Mouse (Mus musculus) induced T-regulatory cell, adult 2 months (primary cell): ENCODE results near the gene 9330161L09Rik.
A peak's percentile ranks its signal among the peaks of the same experiment; 100 is the strongest.
"Not testable (repeated sequence)": the region's sequence is repeated elsewhere in the genome, so short reads cannot be mapped to it uniquely, and the experiment has no call there.

ENCODE experiments used
- DNase-seq: peaks from one replicate; pipeline ENCODE4 v3.0.0-alpha.2; 2012; ENCODE audit warnings: low read depth

9330161L09Rik gene

GRCm38 (mm10) chr12:103407720-103408119 lies at the start of gene 9330161L09Rik:
9330161L09Rik (minus strand) TSS chr12:103407820.
- DNase-seq, result no peak

DNA sequence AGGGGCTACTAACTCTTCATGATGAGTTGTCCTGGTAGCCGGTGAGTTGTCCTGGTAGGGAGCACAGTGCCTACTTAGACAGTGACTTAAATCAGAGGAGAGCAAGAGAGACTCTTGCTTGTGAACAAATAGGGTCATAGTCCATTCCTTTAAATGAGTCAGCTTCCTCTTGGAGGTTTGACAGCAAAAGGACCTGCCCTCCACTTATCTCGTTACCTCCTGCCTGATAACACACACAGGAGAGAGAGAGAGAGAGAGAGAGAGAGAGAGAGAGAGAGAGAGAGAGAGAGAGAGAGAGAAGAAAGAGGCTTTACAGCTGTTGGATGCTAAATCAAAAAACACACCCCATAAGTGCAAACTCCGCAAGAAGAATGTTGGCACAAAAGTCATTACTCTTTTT lies 49.5 kb upstream of the 9330161L09Rik start, which contains the start of gene Ifi27l2b:
Gene Ifi27l2b, minus strand, starts transcription at position 84 of the 400 bp plus-strand sequence.
- no peak for DNase-seq

- not testable (repeated sequence) for DNase-seq
Measured at GRCm38 (mm10) chr12:103456727-103457126, 49.1 kb upstream of the 9330161L09Rik start.

DNA sequence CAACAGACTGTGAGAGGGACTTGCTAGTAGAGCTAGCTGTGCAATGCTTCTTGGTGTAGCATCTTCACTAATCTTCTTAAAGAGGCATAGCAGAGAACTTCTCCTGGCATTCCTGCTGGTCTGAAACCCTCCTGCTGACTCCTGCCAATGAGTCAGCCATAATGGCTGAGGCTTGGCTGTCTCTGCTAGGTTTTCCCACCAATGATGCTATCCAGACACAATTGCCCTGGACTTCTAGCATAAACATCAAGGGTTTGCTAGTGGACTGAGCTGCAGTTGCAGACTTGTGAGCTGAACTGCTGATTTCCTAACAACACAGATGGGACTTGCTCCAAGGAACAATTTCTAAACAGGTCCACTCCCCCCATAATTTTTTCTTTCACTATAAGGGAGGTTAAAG lies 45.7 kb upstream of the 9330161L09Rik start:
- DNase-seq, result no peak

GRCm38 (mm10) chr12:103445060-103445459 lies 37.4 kb upstream of the 9330161L09Rik start:
- peak; percentile 50 for DNase-seq

GRCm38 (mm10) chr12:103444261-103444660 lies 36.6 kb upstream of the 9330161L09Rik start:
- not testable (repeated sequence) for DNase-seq

- peak; percentile 91 for DNase-seq
Measured at GRCm38 (mm10) chr12:103443524-103443923, 35.9 kb upstream of the 9330161L09Rik start, which contains the start of gene Ifi27l2a. Ifi27l2a (minus strand) TSS chr12:103443680.

- DNase-seq, result no peak
Measured at GRCm38 (mm10) chr12:103437601-103438000, 30.0 kb upstream of the 9330161L09Rik start.

GRCm38 (mm10) chr12:103434861-103435260 lies 27.2 kb upstream of the 9330161L09Rik start:
- no peak for DNase-seq

- DNase-seq, result peak; percentile 93
Measured at GRCm38 (mm10) chr12:103433986-103434731, 26.5 kb upstream of the 9330161L09Rik start, which contains the start of gene Ifi27. Ifi27 (plus strand) TSS chr12:103434211.

DNA sequence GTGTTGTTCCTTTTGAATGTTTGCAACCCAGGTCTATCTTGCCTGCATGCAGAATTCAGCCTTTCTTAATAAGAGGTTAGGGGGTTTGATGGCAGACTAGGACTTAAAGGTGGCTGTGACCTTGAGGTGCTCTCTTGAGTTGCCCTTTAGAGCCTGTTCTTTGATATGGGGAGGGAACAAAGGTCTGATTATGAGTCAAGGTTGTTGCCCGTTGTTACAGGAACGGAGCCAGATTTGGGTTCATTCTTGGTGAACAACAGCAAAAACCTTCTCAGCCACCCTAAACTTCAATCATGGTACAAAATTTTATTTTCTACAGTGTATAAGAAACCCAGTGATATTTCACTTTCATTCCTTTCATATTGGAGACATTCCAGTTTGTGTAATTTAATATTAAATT lies 25.8 kb upstream of the 9330161L09Rik start:
- peak; percentile 50 for DNase-seq

DNA sequence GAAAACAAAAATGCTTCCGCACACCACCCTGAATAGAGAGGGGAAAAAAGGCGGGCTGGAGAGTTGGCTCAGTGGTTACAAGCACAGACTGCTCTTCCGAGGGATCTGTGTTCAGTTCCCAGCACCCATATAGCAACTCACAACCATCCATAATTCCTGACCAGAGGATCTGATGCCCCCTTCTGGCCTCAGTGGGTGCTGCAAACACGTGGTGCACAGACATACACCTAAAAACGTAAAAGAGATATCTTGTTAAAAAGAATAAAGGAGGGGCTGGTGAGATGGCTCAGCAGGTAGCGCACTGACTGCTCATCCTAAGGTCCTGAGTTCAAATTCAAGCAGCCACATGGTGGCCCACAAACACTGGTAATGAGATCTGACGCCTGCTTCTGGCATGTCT lies 19.1 kb upstream of the 9330161L09Rik start:
- DNase-seq, result no peak

DNA sequence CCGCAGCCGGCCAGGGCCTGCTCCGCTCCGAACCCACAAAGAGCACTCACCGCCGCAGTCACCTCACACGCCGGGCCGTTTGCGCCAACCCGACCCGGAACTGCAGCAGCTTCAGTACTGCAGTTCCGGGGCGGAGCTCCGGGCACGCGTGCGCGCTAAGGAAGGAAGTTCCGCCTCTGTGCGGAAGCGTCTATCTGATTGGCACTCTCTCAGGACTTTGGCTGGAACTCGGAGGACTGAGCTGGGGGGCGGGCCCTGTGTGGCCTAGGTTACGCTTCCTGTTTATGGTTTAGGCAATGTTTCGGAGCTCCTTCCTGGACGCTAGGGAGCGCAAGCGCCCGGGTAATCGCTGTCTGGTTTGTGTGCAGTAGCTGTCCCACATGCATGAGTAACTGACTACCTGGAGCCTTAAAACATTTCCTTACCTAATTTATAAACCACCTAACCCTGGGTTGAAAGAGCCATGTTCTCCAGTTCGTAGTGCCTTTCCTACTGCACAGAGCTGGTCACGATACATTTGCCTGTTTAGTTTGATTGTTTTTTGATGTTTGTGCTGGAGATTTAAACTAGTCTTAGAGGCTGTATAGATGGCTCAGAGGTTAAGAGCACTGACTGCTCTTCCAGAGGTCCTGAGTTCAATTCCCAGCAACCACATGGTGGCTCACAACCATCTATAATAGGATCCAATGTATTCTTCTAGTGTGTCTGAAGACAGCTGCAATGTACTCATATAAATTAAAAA lies 18.3 kb upstream of the 9330161L09Rik start, which contains the start of gene Ddx24:
Gene Ddx24, minus strand, starts transcription at position 102 of the 742 bp plus-strand sequence.
- peak; percentile 99 for DNase-seq

DNA sequence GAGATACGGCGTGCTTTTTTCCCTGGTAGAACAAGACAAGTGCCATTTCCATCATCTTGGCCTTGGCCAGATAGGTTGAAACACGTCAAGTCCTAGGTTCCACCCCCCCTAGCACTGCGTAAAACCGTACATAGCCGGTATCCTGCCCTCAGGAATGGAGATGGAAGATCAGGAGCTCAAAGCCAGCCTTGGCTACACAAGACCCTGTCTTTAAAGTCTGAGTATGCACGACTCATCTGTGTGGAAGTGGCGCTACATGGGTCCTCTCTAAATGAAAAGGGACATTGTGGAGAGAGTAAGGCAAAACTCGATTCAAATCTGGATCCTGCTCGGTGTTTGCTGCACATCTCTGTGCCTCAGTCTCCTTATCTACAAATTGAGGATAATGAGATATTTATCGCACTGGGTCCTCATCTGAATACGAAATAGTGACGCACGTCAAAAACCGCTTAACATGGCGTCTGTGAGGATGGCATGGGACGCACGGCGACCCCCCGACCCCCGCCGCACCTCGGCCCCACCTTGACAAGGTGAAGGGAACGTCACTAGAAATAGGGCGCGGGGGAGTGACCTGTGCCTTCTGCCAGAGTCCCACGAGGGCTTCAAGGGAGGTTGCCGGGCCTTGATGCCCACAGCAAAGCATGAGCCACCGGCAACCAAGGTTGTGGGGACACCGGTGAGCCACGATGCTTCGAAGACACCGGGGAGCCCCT lies 17.6 kb upstream of the 9330161L09Rik start:
- DNase-seq, result no peak

DNA sequence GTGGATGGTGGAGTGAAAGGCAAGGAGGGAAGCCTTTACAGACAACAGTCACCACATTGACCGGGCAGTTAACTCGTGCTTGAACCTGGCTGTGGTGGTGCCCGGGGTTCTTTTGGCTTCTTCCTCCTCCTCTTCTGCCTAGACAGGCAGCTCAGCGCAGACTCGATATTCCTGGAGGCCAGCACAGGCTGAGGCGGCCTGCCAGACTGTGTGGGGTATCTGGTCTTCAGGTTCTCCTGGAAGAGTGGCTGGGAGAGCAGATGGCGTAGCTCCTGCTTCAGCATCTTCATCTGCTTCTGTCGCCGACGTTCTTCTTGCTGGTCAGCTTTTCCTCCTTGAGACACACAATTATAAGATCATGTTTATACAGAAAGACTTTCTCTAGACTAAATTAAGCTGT lies 524 bp upstream of the 9330161L09Rik start:
- DNase-seq, result no peak

- no peak for DNase-seq
Measured at GRCm38 (mm10) chr12:103404131-103404530, 3.5 kb downstream of the 9330161L09Rik start.

GRCm38 (mm10) chr12:103396751-103397150 lies 10.9 kb downstream of the 9330161L09Rik start:
- DNase-seq, result no peak

- DNase-seq, result no peak
Measured at GRCm38 (mm10) chr12:103395486-103396275, 11.9 kb downstream of the 9330161L09Rik start.

DNA sequence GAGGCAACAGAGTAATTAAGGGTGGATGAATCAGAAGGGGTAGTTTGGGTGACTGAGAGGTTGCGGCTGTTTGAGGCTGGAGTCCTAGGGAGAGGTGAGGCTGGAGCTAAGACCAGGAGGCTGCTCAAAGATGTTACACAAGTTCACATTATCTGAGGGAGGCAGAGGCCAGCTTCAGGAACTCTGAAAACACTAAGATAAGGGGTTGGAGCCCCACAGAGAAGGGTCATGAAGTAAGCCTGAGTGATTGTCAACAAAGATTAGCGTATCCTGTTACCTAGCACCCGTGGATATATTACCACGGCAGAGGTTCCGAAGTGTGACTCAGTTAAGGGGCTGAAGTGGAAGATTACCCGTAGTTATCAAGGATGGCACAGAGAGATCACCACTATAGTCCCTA lies 14.1 kb downstream of the 9330161L09Rik start:
- DNase-seq, result no peak

- no peak for DNase-seq
Measured at GRCm38 (mm10) chr12:103391098-103391497, 16.5 kb downstream of the 9330161L09Rik start.

- peak; percentile 12 for DNase-seq
Measured at GRCm38 (mm10) chr12:103389982-103390381, 17.6 kb downstream of the 9330161L09Rik start.
